Mouse (Mus musculus): ENCODE data around the gene Cdh4. TPM values are rescaled to one million over a fixed set of nuclear protein-coding genes. Genes with fewer than 3 reads are reported as not detected.

Cdh4 gene
- total RNA-seq, 1 experiment = 1.9 TPM

GRCm38 (mm10) chr2:179598886-179599285 lies 156.7 kb downstream of the Cdh4 start:
- Histone ChIP-seq H3K4me1 (ENCODE audit: control insufficient read depth in 2 of 2, insufficient read depth in 2 of 2, low read length in 2 of 2, poor library complexity in 1 of 2) (no peaks in the 10 kb centered on the region), H3K9ac (ENCODE audit: insufficient read depth, low read depth, low read length, poor library complexity, severe bottlenecking) (no peak overlapping the region)

GRCm38 (mm10) chr2:179599886-179600285 lies 157.7 kb downstream of the Cdh4 start:
- Histone ChIP-seq H3K9ac (ENCODE audit: insufficient read depth, low read depth, low read length, poor library complexity, severe bottlenecking) (no peak overlapping the region), H3K36me3 (ENCODE audit: control insufficient read depth, insufficient read depth, low read length, poor library complexity, severe bottlenecking) (no peaks in the 10 kb centered on the region), H3K27ac (ENCODE audit: insufficient read depth, low read depth, low read length, poor library complexity, severe bottlenecking) (no peak overlapping the region), H3K4me1 (ENCODE audit: control insufficient read depth in 2 of 2, insufficient read depth in 2 of 2, low read length in 2 of 2, poor library complexity in 1 of 2) (no peaks in the 10 kb centered on the region), H3K9me3 (ENCODE audit: control insufficient read depth, insufficient read depth, low read depth, low read length) (no peaks in the 10 kb centered on the region), H3K4me3 (ENCODE audit: insufficient read depth in 1 of 2, low read depth in 1 of 2, low read length in 2 of 2, poor library complexity in 1 of 2, severe bottlenecking in 1 of 2) (no peak overlapping the region)
- in situ Hi-C loops (cut with MboI; ENCODE audit: low sequenced_read_pairs in 2 of 2, unreplicated experiment in 2 of 2) = no loop called here
- no peak for DNase-seq (ENCODE audit: low read depth, low spot score)
- TF ChIP-seq ZNF384 (IDR thresholded peaks at IDR 0.05; ENCODE audit: low read depth, low read length) (no peak), ZC3H11A (IDR thresholded peaks at IDR 0.05; ENCODE audit: borderline replicate concordance, low read depth, low read length) (no peak)

More at GRCm38 (mm10) chr2:179598886-179599285, 156.7 kb downstream of the Cdh4 start:
- Histone ChIP-seq H3K4me3 (ENCODE audit: insufficient read depth in 1 of 2, low read depth in 1 of 2, low read length in 2 of 2, poor library complexity in 1 of 2, severe bottlenecking in 1 of 2) (no peak overlapping the region), H3K9me3 (ENCODE audit: control insufficient read depth, insufficient read depth, low read depth, low read length) (no peaks in the 10 kb centered on the region), H3K27ac (ENCODE audit: insufficient read depth, low read depth, low read length, poor library complexity, severe bottlenecking) (no peak overlapping the region), H3K36me3 (ENCODE audit: control insufficient read depth, insufficient read depth, low read length, poor library complexity, severe bottlenecking) (no peaks in the 10 kb centered on the region)
- in situ Hi-C loops (cut with MboI; ENCODE audit: low sequenced_read_pairs in 2 of 2, unreplicated experiment in 2 of 2) = no loop called here
- no peak for DNase-seq (ENCODE audit: low read depth, low spot score)
- TF ChIP-seq HCFC1 (IDR thresholded peaks at IDR 0.05; ENCODE audit: borderline replicate concordance, insufficient read depth, low read length) = no peak
- no peak for TF ChIP-seq MAFK (IDR thresholded peaks at IDR 0.05; ENCODE audit: insufficient read depth, low read depth, low read length)
- TF ChIP-seq ZNF384 (IDR thresholded peaks at IDR 0.05; ENCODE audit: low read depth, low read length) = no peak
- no peak for TF ChIP-seq CHD2 (IDR thresholded peaks at IDR 0.05; ENCODE audit: low read depth, low read length)
- no peak for TF ChIP-seq ZC3H11A (IDR thresholded peaks at IDR 0.05; ENCODE audit: borderline replicate concordance, low read depth, low read length)

GRCm38 (mm10) chr2:179600347-179600746 lies 158.1 kb downstream of the Cdh4 start:
- no peaks in the 10 kb centered on the region for H3K4me1 ChIP-seq (ENCODE audit: control insufficient read depth in 2 of 2, insufficient read depth in 2 of 2, low read length in 2 of 2, poor library complexity in 1 of 2)
- in situ Hi-C loops (cut with MboI; ENCODE audit: low sequenced_read_pairs in 2 of 2, unreplicated experiment in 2 of 2) = no loop called here
- TF ChIP-seq ZNF384 (IDR thresholded peaks at IDR 0.05; ENCODE audit: low read depth, low read length) (no peak), ZC3H11A (IDR thresholded peaks at IDR 0.05; ENCODE audit: borderline replicate concordance, low read depth, low read length) (no peak), HCFC1 (IDR thresholded peaks at IDR 0.05; ENCODE audit: borderline replicate concordance, insufficient read depth, low read length) (no peak), CHD2 (IDR thresholded peaks at IDR 0.05; ENCODE audit: low read depth, low read length) (no peak), MAFK (IDR thresholded peaks at IDR 0.05; ENCODE audit: insufficient read depth, low read depth, low read length) (no peak)
- no peaks in the 10 kb centered on the region for H3K9me3 ChIP-seq (ENCODE audit: control insufficient read depth, insufficient read depth, low read depth, low read length)
- DNase-seq (ENCODE audit: low read depth, low spot score) = no peak
- H3K27ac ChIP-seq (ENCODE audit: insufficient read depth, low read depth, low read length, poor library complexity, severe bottlenecking) = no peak overlapping the region
- H3K9ac ChIP-seq (ENCODE audit: insufficient read depth, low read depth, low read length, poor library complexity, severe bottlenecking) = no peak overlapping the region
- H3K4me3 ChIP-seq (ENCODE audit: insufficient read depth in 1 of 2, low read depth in 1 of 2, low read length in 2 of 2, poor library complexity in 1 of 2, severe bottlenecking in 1 of 2) = no peak overlapping the region
- no peaks in the 10 kb centered on the region for H3K36me3 ChIP-seq (ENCODE audit: control insufficient read depth, insufficient read depth, low read length, poor library complexity, severe bottlenecking)

- no peaks in the 10 kb centered on the region for H3K4me1 ChIP-seq (ENCODE audit: control insufficient read depth in 2 of 2, insufficient read depth in 2 of 2, low read length in 2 of 2, poor library complexity in 1 of 2)
- TF ChIP-seq ZC3H11A (IDR thresholded peaks at IDR 0.05; ENCODE audit: borderline replicate concordance, low read depth, low read length) (no peak), CHD2 (IDR thresholded peaks at IDR 0.05; ENCODE audit: low read depth, low read length) (no peak), HCFC1 (IDR thresholded peaks at IDR 0.05; ENCODE audit: borderline replicate concordance, insufficient read depth, low read length) (no peak), MAFK (IDR thresholded peaks at IDR 0.05; ENCODE audit: insufficient read depth, low read depth, low read length) (no peak), ZNF384 (IDR thresholded peaks at IDR 0.05; ENCODE audit: low read depth, low read length) (no peak)
- no peak overlapping the region for H3K9ac ChIP-seq (ENCODE audit: insufficient read depth, low read depth, low read length, poor library complexity, severe bottlenecking)
- DNase-seq (ENCODE audit: low read depth, low spot score) = no peak
- no peaks in the 10 kb centered on the region for H3K36me3 ChIP-seq (ENCODE audit: control insufficient read depth, insufficient read depth, low read length, poor library complexity, severe bottlenecking)
- in situ Hi-C loops (cut with MboI; ENCODE audit: low sequenced_read_pairs in 2 of 2, unreplicated experiment in 2 of 2) = no loop called here
- no peak overlapping the region for H3K4me3 ChIP-seq (ENCODE audit: insufficient read depth in 1 of 2, low read depth in 1 of 2, low read length in 2 of 2, poor library complexity in 1 of 2, severe bottlenecking in 1 of 2)
- no peaks in the 10 kb centered on the region for H3K9me3 ChIP-seq (ENCODE audit: control insufficient read depth, insufficient read depth, low read depth, low read length)
- no peak overlapping the region for H3K27ac ChIP-seq (ENCODE audit: insufficient read depth, low read depth, low read length, poor library complexity, severe bottlenecking)
Observed at GRCm38 (mm10) chr2:179601167-179601566, 158.9 kb downstream of the Cdh4 start.

- no peak for DNase-seq (ENCODE audit: low read depth, low spot score)
- H3K9me3 ChIP-seq (ENCODE audit: control insufficient read depth, insufficient read depth, low read depth, low read length) = no peaks in the 10 kb centered on the region
- H3K4me3 ChIP-seq (ENCODE audit: insufficient read depth in 1 of 2, low read depth in 1 of 2, low read length in 2 of 2, poor library complexity in 1 of 2, severe bottlenecking in 1 of 2) = no peak overlapping the region
- in situ Hi-C loops (cut with MboI; ENCODE audit: low sequenced_read_pairs in 2 of 2, unreplicated experiment in 2 of 2) = no loop called here
- H3K36me3 ChIP-seq (ENCODE audit: control insufficient read depth, insufficient read depth, low read length, poor library complexity, severe bottlenecking) = no peaks in the 10 kb centered on the region
- H3K4me1 ChIP-seq (ENCODE audit: control insufficient read depth in 2 of 2, insufficient read depth in 2 of 2, low read length in 2 of 2, poor library complexity in 1 of 2) = no peaks in the 10 kb centered on the region
- TF ChIP-seq CHD2 (IDR thresholded peaks at IDR 0.05; ENCODE audit: low read depth, low read length) (no peak), ZC3H11A (IDR thresholded peaks at IDR 0.05; ENCODE audit: borderline replicate concordance, low read depth, low read length) (no peak), HCFC1 (IDR thresholded peaks at IDR 0.05; ENCODE audit: borderline replicate concordance, insufficient read depth, low read length) (no peak), MAFK (IDR thresholded peaks at IDR 0.05; ENCODE audit: insufficient read depth, low read depth, low read length) (no peak), ZNF384 (IDR thresholded peaks at IDR 0.05; ENCODE audit: low read depth, low read length) (no peak)
- H3K27ac ChIP-seq (ENCODE audit: insufficient read depth, low read depth, low read length, poor library complexity, severe bottlenecking) = no peak overlapping the region
- H3K9ac ChIP-seq (ENCODE audit: insufficient read depth, low read depth, low read length, poor library complexity, severe bottlenecking) = no peak overlapping the region
Observed at GRCm38 (mm10) chr2:179604746-179605145, 162.5 kb downstream of the Cdh4 start.
